Mouse (Mus musculus) liver, embryonic 14.5 days (tissue): Measurements from ENCODE around the gene Tmem108.

Experiments
- CTCF ChIP-seq: IDR thresholded peaks from 2 replicates; pipeline ENCODE4 v1.5.1; 2016; ENCODE audit warnings: antibody characterized with exemption, low read depth, control low read depth
- EP300 ChIP-seq: IDR thresholded peaks from 2 replicates; pipeline ENCODE4 v1.6.1; 2016; ENCODE audit warnings: antibody characterized with exemption, low read depth

DNA sequence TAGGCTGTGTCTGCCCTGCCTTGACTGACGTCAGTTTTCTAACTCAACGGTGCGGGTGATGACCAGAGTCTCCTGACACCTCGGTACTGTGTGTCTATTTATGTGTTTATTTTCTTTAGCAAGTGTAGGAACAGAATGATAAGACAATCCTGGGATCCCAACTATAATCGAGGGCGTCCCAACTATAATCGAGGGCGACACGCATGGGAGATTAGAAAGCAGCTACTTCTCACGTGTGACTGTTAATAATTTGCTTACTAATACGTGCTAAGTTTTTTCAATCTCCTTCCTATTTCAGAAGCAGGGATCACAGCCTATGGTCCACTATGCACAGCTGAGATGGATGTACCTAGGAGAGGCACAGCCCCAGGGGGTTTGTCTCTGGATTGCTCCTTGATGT is 266.2 kb downstream of the Tmem108 start:
- TF ChIP-seq CTCF: no peak
- no peak for TF ChIP-seq EP300
